Mouse (Mus musculus) heart, embryonic 13.5 days (tissue): ENCODE data around the gene Hist1h4d. TPM values are rescaled to one million over a fixed set of nuclear protein-coding genes. Genes with fewer than 3 reads are reported as not detected.
"Not testable (repeated sequence)": the region's sequence is repeated elsewhere in the genome, so short reads cannot be mapped to it uniquely, and the experiment has no call there.

ENCODE experiments used
- ATAC-seq: fragments of 200-750 bp; cut with Nextera tagmentation; 2 replicates; pipeline ENCODE4 v1.8.0; 2017; ENCODE audit warnings: moderate TSS enrichment; ENCODE audit not compliant: insufficient number of reproducible peaks, low FRiP score, low TSS enrichment; ENCODE audit errors: extremely low read depth
- H3K27ac ChIP-seq: fragments of 300-500 bp; sonication (generic); replicated peaks from 2 replicates; pipeline ENCODE4 v1.5.1; 2015; ENCODE audit warnings: moderate library complexity, mild to moderate bottlenecking, inconsistent platforms
- H3K27me3 ChIP-seq: fragments of 300-500 bp; sonication (generic); replicated peaks from 2 replicates; pipeline ENCODE4 v1.6.1; 2015; ENCODE audit warnings: mild to moderate bottlenecking, inconsistent platforms
- H3K36me3 ChIP-seq: fragments of 300-500 bp; sonication (generic); 2 replicates; pipeline ENCODE4 v1.6.1; 2015; ENCODE audit warnings: mild to moderate bottlenecking, inconsistent platforms
- H3K4me1 ChIP-seq: fragments of 300-500 bp; sonication (generic); 2 replicates; pipeline ENCODE4 v1.6.1; 2015; ENCODE audit warnings: inconsistent platforms
- H3K4me2 ChIP-seq: fragments of 300-500 bp; sonication (generic); 2 replicates; pipeline ENCODE4 v1.6.1; 2015; ENCODE audit warnings: inconsistent platforms, mild to moderate bottlenecking, moderate library complexity
- H3K4me3 ChIP-seq: fragments of 300-500 bp; sonication (generic); 2 replicates; pipeline ENCODE4 v1.5.1; 2015; ENCODE audit warnings: moderate library complexity, mild to moderate bottlenecking, inconsistent platforms
- H3K9ac ChIP-seq: fragments of 300-500 bp; sonication (generic); 2 replicates; pipeline ENCODE4 v1.6.1; 2015; ENCODE audit warnings: inconsistent platforms, mild to moderate bottlenecking, moderate library complexity
- H3K9me3 ChIP-seq: fragments of 300-500 bp; sonication (generic); 2 replicates; pipeline ENCODE4 v1.6.1; 2016; ENCODE audit warnings: inconsistent platforms
- WGBS: fragments of 180-500 bp; shearing (Covaris S2); methylation state at CpG from one replicate; pipeline ENCODE4 v1.1.7; 2015; ENCODE audit warnings: mixed read lengths; 5-methylcytosine and 5-hydroxymethylcytosine counted together
- polyA plus RNA-seq: library from polyadenylated mRNA; unstranded; fragments of >200 nt; fragmentation: Nextera tagmentation; extraction: Ambion mirVana; gene quantifications from 2 replicates; pipeline ENCODE4 v1.2.1, GENCODE M21; 2015

The Hist1h4d gene
- polyA plus RNA-seq, 1 experiment from 2014 or later = 54.8 TPM

DNA sequence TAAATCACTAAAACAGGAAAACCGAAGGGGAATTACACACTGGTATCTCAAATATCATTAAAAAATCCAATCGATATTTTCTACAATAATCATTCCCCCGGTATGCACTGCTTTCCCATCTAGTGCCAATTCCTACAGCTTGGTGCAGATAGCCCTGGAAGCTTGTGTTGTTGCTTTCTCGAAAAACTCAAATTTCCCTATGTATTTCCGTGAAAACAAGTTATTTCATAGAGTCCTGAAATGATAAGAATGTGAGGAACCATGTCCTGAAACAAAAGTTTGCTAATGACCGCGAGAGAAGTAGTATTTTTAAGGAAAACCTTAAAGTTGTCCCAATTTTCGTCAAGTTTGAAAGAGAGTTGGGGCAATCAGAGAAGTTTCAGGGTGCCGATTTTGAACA, 27.0 kb upstream of the Hist1h4d start:
- Histone ChIP-seq H3K4me2 (peak overlapping the region; percentile 99), H3K9me3 (no peaks in the 10 kb centered on the region), H3K36me3 (no peaks in the 10 kb centered on the region), H3K4me1 (peaks cover 29% of the 10 kb centered on the region), H3K27me3 (no peaks in the 10 kb centered on the region), H3K9ac (peak overlapping the region; percentile 96), H3K27ac (peak overlapping the region; percentile 98), H3K4me3 (peak overlapping the region; percentile 69)
- no peak for ATAC-seq
- WGBS = 19% methylated on average over 9 of the region's 9 CpGs

- WGBS = under 1% methylated on average over 54 of the region's 54 CpGs
- peak; percentile 73 for ATAC-seq
- Histone ChIP-seq H3K36me3 (no peaks in the 10 kb centered on the region), H3K9me3 (no peaks in the 10 kb centered on the region), H3K4me2 (peak overlapping the region; percentile 99), H3K4me1 (peaks cover 29% of the 10 kb centered on the region), H3K27ac (peak overlapping the region; percentile 98), H3K4me3 (peak overlapping the region; percentile 69), H3K27me3 (no peaks in the 10 kb centered on the region), H3K9ac (peak overlapping the region; percentile 96)
Observed at GRCm38 (mm10) chr13:23554925-23555838, 26.2 kb upstream of the Hist1h4d start.

GRCm38 (mm10) chr13:23555839-23556416, 25.5 kb upstream of the Hist1h4d start:
- H3K27ac ChIP-seq = peak overlapping the region; percentile 98
- peak overlapping the region; percentile 96 for H3K9ac ChIP-seq
- peak; percentile 66 for ATAC-seq
- no peaks in the 10 kb centered on the region for H3K9me3 ChIP-seq
- H3K27me3 ChIP-seq = no peaks in the 10 kb centered on the region
- no peaks in the 10 kb centered on the region for H3K36me3 ChIP-seq
- peak overlapping the region; percentile 99 for H3K4me2 ChIP-seq
- H3K4me1 ChIP-seq = peaks cover 26% of the 10 kb centered on the region
- H3K4me3 ChIP-seq = peak overlapping the region; percentile 69
- WGBS = under 1% methylated on average over 18 of the region's 18 CpGs

GRCm38 (mm10) chr13:23556906-23557305, 24.5 kb upstream of the Hist1h4d start:
- Histone ChIP-seq H3K4me2 (peak overlapping the region; percentile 99), H3K9me3 (no peaks in the 10 kb centered on the region), H3K27ac (peak overlapping the region; percentile 59), H3K27me3 (no peaks in the 10 kb centered on the region), H3K36me3 (no peaks in the 10 kb centered on the region), H3K4me3 (no peak overlapping the region), H3K4me1 (peaks cover 24% of the 10 kb centered on the region), H3K9ac (peak overlapping the region; percentile 45; the same call in 1 of the 2 replicates)
- no peak for ATAC-seq
- 55% methylated on average over 3 of the region's 3 CpGs for WGBS

DNA sequence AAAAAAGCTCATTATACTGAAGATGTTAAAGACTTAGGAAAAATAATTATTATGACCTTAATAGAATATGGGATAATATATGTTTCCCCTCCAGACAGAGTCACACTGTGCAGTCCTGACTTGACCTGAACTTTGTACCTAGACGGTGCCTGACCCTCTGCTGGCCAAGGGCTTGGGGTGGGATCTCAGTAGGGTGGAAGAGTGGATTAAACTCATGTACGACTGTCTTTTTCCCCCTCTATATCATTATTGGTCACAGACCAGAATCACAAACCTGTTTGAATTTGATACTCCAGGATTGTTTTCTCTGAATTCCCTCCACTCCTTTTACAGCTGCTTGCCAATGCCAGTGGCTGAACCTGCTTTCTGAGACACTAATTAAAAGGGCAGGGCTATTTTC, 20.7 kb upstream of the Hist1h4d start:
- not testable (repeated sequence) for H3K4me3 ChIP-seq, H3K9ac ChIP-seq
- peak overlapping the region; percentile 42; the same call in 1 of the 2 replicates for H3K27ac ChIP-seq

DNA sequence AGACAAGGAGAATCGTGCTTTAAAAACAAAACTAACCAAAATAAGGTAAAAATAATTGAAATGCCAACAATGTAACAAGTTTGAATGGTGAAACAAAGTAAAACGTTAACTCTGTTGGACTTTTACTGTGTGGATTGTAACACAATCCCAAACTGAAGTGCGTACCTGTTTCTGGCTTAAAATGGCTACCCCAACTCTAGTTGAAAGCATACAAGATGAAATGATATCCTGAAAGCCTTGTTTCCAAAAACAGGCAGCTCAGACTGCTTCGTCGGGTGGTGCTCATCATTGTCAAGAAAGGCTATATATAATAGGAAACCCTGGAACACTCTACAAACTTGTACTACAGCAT, 19.9 kb upstream of the Hist1h4d start:
- H3K36me3 ChIP-seq, ATAC-seq, H3K27me3 ChIP-seq, H3K9me3 ChIP-seq, H3K4me1 ChIP-seq: not testable (repeated sequence)
- Histone ChIP-seq H3K4me2 (peak overlapping the region; percentile 78), H3K27ac (peak overlapping the region; percentile 94), H3K4me3 (peak overlapping the region; percentile 53), H3K9ac (peak overlapping the region; percentile 80)
- WGBS = 0% methylated on average over 2 of the region's 5 CpGs

More for the DNA sequence above, 20.7 kb upstream of the Hist1h4d start:
- H3K4me1 ChIP-seq, H3K36me3 ChIP-seq, ATAC-seq, H3K27me3 ChIP-seq, H3K9me3 ChIP-seq: not testable (repeated sequence)
- WGBS = 26% methylated on average over 2 of the region's 2 CpGs
- H3K4me2 ChIP-seq = peak overlapping the region; percentile 42

- H3K27ac ChIP-seq = peak within 1 kb of the TSS; percentile 94
- not testable (repeated sequence) for H3K4me1 ChIP-seq, H3K9me3 ChIP-seq, H3K36me3 ChIP-seq, H3K27me3 ChIP-seq
- peak within 1 kb of the TSS; percentile 80 for H3K9ac ChIP-seq
- under 1% methylated on average over 55 of the region's 67 CpGs for WGBS
- H3K4me3 ChIP-seq = peak within 1 kb of the TSS; percentile 53
- ATAC-seq = peak; percentile 77; the same call in 1 of the 2 replicates
- H3K4me2 ChIP-seq = peak within 1 kb of the TSS; percentile 78
Observed at GRCm38 (mm10) chr13:23561883-23562659, 19.3 kb upstream of the Hist1h4d start, which contains the start of gene Hist1h3e. Hist1h3e (minus strand) TSS chr13:23562369.

- 3% methylated on average over 18 of the region's 18 CpGs for WGBS
- Histone ChIP-seq H3K9ac (peak overlapping the region; percentile 77), H3K36me3 (no peaks in the 10 kb centered on the region), H3K27me3 (no peaks in the 10 kb centered on the region), H3K9me3 (no peaks in the 10 kb centered on the region), H3K4me2 (peak overlapping the region; percentile 78), H3K4me1 (peaks cover 3% of the 10 kb centered on the region; the same call in 1 of the 2 replicates), H3K27ac (peak overlapping the region; percentile 94), H3K4me3 (peak overlapping the region; percentile 53)
- no peak for ATAC-seq
Observed at GRCm38 (mm10) chr13:23562699-23563462, 18.5 kb upstream of the Hist1h4d start.

DNA sequence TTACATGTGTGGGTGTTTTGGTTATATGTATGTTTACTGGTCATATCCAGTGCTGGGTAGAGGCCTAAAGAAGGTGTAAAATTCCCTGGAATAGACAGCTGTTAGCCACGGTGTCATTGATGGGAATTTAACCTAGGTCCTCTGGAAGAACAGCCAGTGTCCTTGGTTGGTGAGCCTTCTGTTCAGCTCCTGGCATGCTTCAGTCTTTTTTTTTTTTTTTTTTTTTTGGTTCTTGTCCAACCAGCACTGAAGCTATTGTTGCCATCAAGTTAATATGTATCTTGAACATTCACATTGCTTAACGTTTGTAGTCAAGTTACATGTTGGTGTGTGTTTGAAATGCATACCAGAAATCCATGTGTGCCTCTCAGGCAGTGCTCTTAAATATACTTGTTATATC, 16.9 kb upstream of the Hist1h4d start:
- Histone ChIP-seq H3K27ac (no peak overlapping the region), H3K9ac (no peak overlapping the region), H3K4me2 (no peak overlapping the region), H3K36me3 (no peaks in the 10 kb centered on the region), H3K27me3 (no peaks in the 10 kb centered on the region), H3K9me3 (no peaks in the 10 kb centered on the region), H3K4me1 (peaks cover 4% of the 10 kb centered on the region; the same call in 1 of the 2 replicates), H3K4me3 (no peak overlapping the region)
- 82% methylated on average over 2 of the region's 2 CpGs for WGBS
- ATAC-seq = no peak

GRCm38 (mm10) chr13:23570261-23571021, 11.0 kb upstream of the Hist1h4d start:
- Histone ChIP-seq H3K27ac (peak overlapping the region; percentile 96), H3K4me2 (peak overlapping the region; percentile 80), H3K9ac (peak overlapping the region; percentile 80), H3K4me3 (peak overlapping the region; percentile 57), H3K4me1 (peaks cover 29% of the 10 kb centered on the region)
- ATAC-seq, H3K9me3 ChIP-seq, H3K36me3 ChIP-seq, H3K27me3 ChIP-seq: not testable (repeated sequence)
- 3% methylated on average over 25 of the region's 41 CpGs for WGBS
